Mouse (Mus musculus) neural tube, postnatal 0 days (tissue): Measurements from ENCODE around the gene Dusp5. TPM values are rescaled to one million over a fixed set of nuclear protein-coding genes. Genes with fewer than 3 reads are reported as not detected.

Source experiments
- polyA plus RNA-seq: library from polyadenylated mRNA; unstranded; fragments of >200 nt; fragmentation: Nextera tagmentation; extraction: Ambion mirVana; gene quantifications from 2 replicates; pipeline ENCODE4 v1.2.1, GENCODE M21; 2015

The Dusp5 gene
- polyA plus RNA-seq, result 3.2 and 4.0 TPM in 2 replicates

GRCm38 (mm10) chr19:53528752-53529454 is at the start of gene Dusp5:
Gene Dusp5, plus strand, starts transcription at chr19:53529109.

GRCm38 (mm10) chr19:53588968-53589367 is 60.1 kb downstream of the Dusp5 start, which contains the start of gene Nutf2-ps1:
Gene Nutf2-ps1, minus strand, starts transcription at chr19:53589068.

Other genes starting within 250 kb of the Dusp5 start
- 32.2 and 36.6 TPM in 2 replicates for gene Mxi1, start 218.6 kb upstream of the Dusp5 start, polyA plus RNA-seq
- gene Gm10197, start 157.3 kb upstream of the Dusp5 start, polyA plus RNA-seq, result not detected in 2 replicates
- gene Smndc1, start 138.5 kb upstream of the Dusp5 start, polyA plus RNA-seq, result 26.1 and 35.7 TPM in 2 replicates
- gene Nutf2-ps1, start 60.0 kb downstream of the Dusp5 start, polyA plus RNA-seq, result 162 and 167 TPM in 2 replicates
- gene Smc3, start 71.3 kb downstream of the Dusp5 start, polyA plus RNA-seq, result 36.2 and 37.3 TPM in 2 replicates
- 0.53 and 0.76 TPM in 2 replicates for gene Rbm20, start 148.2 kb downstream of the Dusp5 start, polyA plus RNA-seq